Mouse (Mus musculus) kidney, adult 2 months (tissue): ENCODE data around the gene Ptpn21.

ENCODE experiments used
- CTCF ChIP-seq: fragments of 200-500 bp; conservative IDR thresholded peaks from 2 replicates; pipeline ENCODE4 v1.5.1; 2011; ENCODE audit warnings: low read depth, mild to moderate bottlenecking, control low read depth, low read length, moderate library complexity, mixed read lengths; ENCODE audit not compliant: insufficient read depth, insufficient read length
- POLR2A ChIP-seq: fragments of 200-500 bp; IDR thresholded peaks from one replicate; pipeline ENCODE4 v1.6.1; 2011; ENCODE audit warnings: low read depth, low read length, control low read depth

- TF ChIP-seq POLR2A, result no peak
- TF ChIP-seq CTCF, result no peak
These were observed 8.4 kb upstream of the Ptpn21 start for GRCm38 (mm10) chr12:98745626-98746025.
